Mouse (Mus musculus) embryonic facial prominence, embryonic 10.5 days (tissue): ENCODE measurements at regions not wholly inside any gene's neighbourhood (a gene's known extent, or its start where the extent isn't known, plus 50 kb on each side); places are given as distances from the start of the nearest gene placed in this dataset.

ENCODE experiments used
- DNase-seq: peaks from one replicate; pipeline ENCODE4 v3.0.0-alpha.2; 2017; ENCODE audit warnings: low spot score
- H3K27ac ChIP-seq: fragments of 300-500 bp; sonication (generic); replicated peaks from 2 replicates; pipeline ENCODE4 v1.5.1; 2016; ENCODE audit warnings: mild to moderate bottlenecking
- H3K27me3 ChIP-seq: fragments of 300-500 bp; sonication (generic); replicated peaks from 2 replicates; pipeline ENCODE4 v1.6.1; 2016; ENCODE audit warnings: low read depth, mild to moderate bottlenecking; ENCODE audit not compliant: poor library complexity, severe bottlenecking
- H3K36me3 ChIP-seq: fragments of 300-500 bp; sonication (generic); replicated peaks from 2 replicates; pipeline ENCODE4 v1.6.1; 2016; ENCODE audit warnings: mild to moderate bottlenecking, moderate library complexity
- H3K4me1 ChIP-seq: fragments of 300-500 bp; sonication (generic); 2 replicates; pipeline ENCODE4 v1.6.1; 2016
- H3K4me3 ChIP-seq: fragments of 300-500 bp; sonication (generic); 2 replicates; pipeline ENCODE4 v1.5.1; 2016; ENCODE audit warnings: mild to moderate bottlenecking, moderate library complexity
- H3K9me3 ChIP-seq: fragments of 300-500 bp; sonication (generic); 2 replicates; pipeline ENCODE4 v1.6.1; 2016; ENCODE audit warnings: mild to moderate bottlenecking
- WGBS: fragments of 180-500 bp; shearing (Covaris S2); methylation state at CpG from one replicate; pipeline ENCODE4 v1.1.7; 2016; 5-methylcytosine and 5-hydroxymethylcytosine counted together

- whole genome bisulfite sequencing, result 35% methylated on average over 3 of the region's 3 CpGs
- no peaks in the 10 kb centered on the region for H3K9me3 ChIP-seq
- no peak overlapping the region for H3K4me3 ChIP-seq
- peak; percentile 15 for DNase-seq
- peaks cover 16% of the 10 kb centered on the region for H3K4me1 ChIP-seq
- no peaks in the 10 kb centered on the region for H3K36me3 ChIP-seq
- 0 out of 2 replicates have a peak overlapping the region, but pooled peaks have one; percentile 1 for H3K27ac ChIP-seq
- H3K27me3 ChIP-seq, result no peaks in the 10 kb centered on the region
These were observed 55.6 kb upstream of the Ccdc190 start for GRCm38 (mm10) chr1:169872865-169873264.

- no peaks in the 10 kb centered on the region for H3K9me3 ChIP-seq
- no peaks in the 10 kb centered on the region for H3K36me3 ChIP-seq
- H3K27me3 ChIP-seq, result no peaks in the 10 kb centered on the region
- H3K4me1 ChIP-seq, result peaks cover 23% of the 10 kb centered on the region
- H3K4me3 ChIP-seq, result no peak overlapping the region
- DNase-seq, result no peak
- H3K27ac ChIP-seq, result no peak overlapping the region
- WGBS, result 84% methylated on average over 3 of the region's 3 CpGs
These were observed 59.8 kb upstream of the Ccdc190 start for GRCm38 (mm10) chr1:169868636-169869035.

- Histone ChIP-seq H3K4me3 (no peak overlapping the region), H3K9me3 (no peaks in the 10 kb centered on the region), H3K4me1 (peaks cover 11% of the 10 kb centered on the region), H3K27me3 (no peaks in the 10 kb centered on the region), H3K36me3 (no peaks in the 10 kb centered on the region), H3K27ac (no peak overlapping the region; the same call in 1 of the 2 replicates)
- DNase-seq, result no peak
- 54% methylated on average over 3 of the region's 3 CpGs for WGBS
These were observed 61.0 kb upstream of the Ccdc190 start for GRCm38 (mm10) chr1:169867453-169867852.

GRCm38 (mm10) chr1:169866840-169867239, 61.6 kb upstream of the Ccdc190 start:
- WGBS, result 76% methylated on average over 6 of the region's 6 CpGs
- no peak overlapping the region for H3K4me3 ChIP-seq
- H3K36me3 ChIP-seq, result no peaks in the 10 kb centered on the region
- H3K4me1 ChIP-seq, result peaks cover 10% of the 10 kb centered on the region
- no peak overlapping the region for H3K27ac ChIP-seq
- no peak for DNase-seq
- no peaks in the 10 kb centered on the region for H3K27me3 ChIP-seq
- no peaks in the 10 kb centered on the region for H3K9me3 ChIP-seq

GRCm38 (mm10) chr1:169859041-169859440, 69.4 kb upstream of the Ccdc190 start:
- Histone ChIP-seq H3K4me1 (no peaks in the 10 kb centered on the region), H3K4me3 (no peak overlapping the region), H3K27me3 (no peaks in the 10 kb centered on the region), H3K27ac (no peak overlapping the region), H3K36me3 (no peaks in the 10 kb centered on the region), H3K9me3 (no peaks in the 10 kb centered on the region)
- WGBS, result 82% methylated on average over 3 of the region's 3 CpGs
- DNase-seq, result no peak

GRCm38 (mm10) chr1:169851663-169852062, 76.8 kb upstream of the Ccdc190 start:
- H3K4me3 ChIP-seq, result no peak overlapping the region
- no peaks in the 10 kb centered on the region for H3K27me3 ChIP-seq
- no peaks in the 10 kb centered on the region for H3K36me3 ChIP-seq
- DNase-seq, result peak; percentile 53
- H3K9me3 ChIP-seq, result no peaks in the 10 kb centered on the region
- peaks cover 16% of the 10 kb centered on the region for H3K4me1 ChIP-seq
- H3K27ac ChIP-seq, result no peak overlapping the region
- WGBS, result 54% methylated on average over 4 of the region's 4 CpGs

GRCm38 (mm10) chr1:169848254-169849015, 80.0 kb upstream of the Ccdc190 start:
- DNase-seq, result peak; percentile 29
- Histone ChIP-seq H3K27ac (no peak overlapping the region), H3K4me3 (no peak overlapping the region), H3K9me3 (no peaks in the 10 kb centered on the region), H3K27me3 (no peaks in the 10 kb centered on the region), H3K36me3 (no peaks in the 10 kb centered on the region), H3K4me1 (peaks cover 16% of the 10 kb centered on the region)
- WGBS, result 80% methylated on average over 10 of the region's 10 CpGs

- no peak for DNase-seq
- H3K4me3 ChIP-seq, result no peak overlapping the region
- no peaks in the 10 kb centered on the region for H3K4me1 ChIP-seq
- no peaks in the 10 kb centered on the region for H3K9me3 ChIP-seq
- no peaks in the 10 kb centered on the region for H3K36me3 ChIP-seq
- no peak overlapping the region for H3K27ac ChIP-seq
- H3K27me3 ChIP-seq, result no peaks in the 10 kb centered on the region
- 90% methylated on average over 4 of the region's 4 CpGs for WGBS
These were observed 86.0 kb upstream of the Ccdc190 start for GRCm38 (mm10) chr1:169842490-169842889.

GRCm38 (mm10) chr1:169840948-169841347, 87.5 kb upstream of the Ccdc190 start:
- 87% methylated on average over 4 of the region's 4 CpGs for WGBS
- no peaks in the 10 kb centered on the region for H3K27me3 ChIP-seq
- no peaks in the 10 kb centered on the region for H3K36me3 ChIP-seq
- H3K9me3 ChIP-seq, result no peaks in the 10 kb centered on the region
- no peak for DNase-seq
- no peak overlapping the region for H3K4me3 ChIP-seq
- H3K4me1 ChIP-seq, result no peaks in the 10 kb centered on the region
- no peak overlapping the region for H3K27ac ChIP-seq

- Histone ChIP-seq H3K4me3 (no peak overlapping the region), H3K9me3 (no peaks in the 10 kb centered on the region), H3K27me3 (no peaks in the 10 kb centered on the region), H3K4me1 (no peaks in the 10 kb centered on the region), H3K36me3 (no peaks in the 10 kb centered on the region), H3K27ac (no peak overlapping the region)
- 85% methylated on average over 6 of the region's 6 CpGs for WGBS
- no peak for DNase-seq
These were observed 88.3 kb upstream of the Ccdc190 start for GRCm38 (mm10) chr1:169840056-169840728.

- no peak overlapping the region for H3K27ac ChIP-seq
- H3K27me3 ChIP-seq, result no peaks in the 10 kb centered on the region
- WGBS, result 83% methylated on average over 6 of the region's 6 CpGs
- no peaks in the 10 kb centered on the region for H3K9me3 ChIP-seq
- H3K4me1 ChIP-seq, result peaks cover 14% of the 10 kb centered on the region; the same call in 1 of the 2 replicates
- H3K4me3 ChIP-seq, result no peak overlapping the region
- DNase-seq, result no peak
- H3K36me3 ChIP-seq, result no peaks in the 10 kb centered on the region
These were observed 85.9 kb upstream of the Rgs4 start for GRCm38 (mm10) chr1:169833385-169833784.

- peaks cover 14% of the 10 kb centered on the region; the same call in 1 of the 2 replicates for H3K4me1 ChIP-seq
- no peaks in the 10 kb centered on the region for H3K27me3 ChIP-seq
- 75% methylated on average over 8 of the region's 8 CpGs for WGBS
- H3K36me3 ChIP-seq, result no peaks in the 10 kb centered on the region
- no peak overlapping the region for H3K27ac ChIP-seq
- no peaks in the 10 kb centered on the region for H3K9me3 ChIP-seq
- DNase-seq, result no peak
- no peak overlapping the region for H3K4me3 ChIP-seq
These were observed 84.1 kb upstream of the Rgs4 start for GRCm38 (mm10) chr1:169831326-169832066.
